Mouse (Mus musculus) kidney, postnatal 36 days (tissue): Measurements from ENCODE around the gene Proser2.
"Not testable (repeated sequence)": the region's sequence is repeated elsewhere in the genome, so short reads cannot be mapped to it uniquely, and the experiment has no call there.

Experiments used
- DNase-seq, 2 experiments: peaks; one replicate each; pipeline ENCODE4 v3.0.0; 2021 to 2022; ENCODE audit warnings: mixed read lengths in 2 of 2

The Proser2 gene

GRCm38 (mm10) chr2:6128136-6128805 is 1.7 kb downstream of the Proser2 start:
- DNase-seq = no peak

- no peak for DNase-seq
These were observed 7.0 kb downstream of the Proser2 start for GRCm38 (mm10) chr2:6123046-6123445.

- DNase-seq = no peak
These were observed 8.9 kb downstream of the Proser2 start for GRCm38 (mm10) chr2:6121091-6121490.

- peak; percentile 68 to 70 for DNase-seq
These were observed 11.8 kb downstream of the Proser2 start for GRCm38 (mm10) chr2:6118246-6118645.

- no peak for DNase-seq
These were observed 16.2 kb downstream of the Proser2 start for GRCm38 (mm10) chr2:6113792-6114191.

- DNase-seq = no peak
These were observed 17.4 kb downstream of the Proser2 start for GRCm38 (mm10) chr2:6112619-6113018.

- no peak for DNase-seq
These were observed 24.6 kb downstream of the Proser2 start for GRCm38 (mm10) chr2:6105437-6105836.

- DNase-seq = no peak
These were observed 29.3 kb downstream of the Proser2 start for GRCm38 (mm10) chr2:6100755-6101154.

- DNase-seq = peak in 1 of 2 experiments; percentile 16
These were observed 29.8 kb downstream of the Proser2 start for GRCm38 (mm10) chr2:6100027-6100749.

GRCm38 (mm10) chr2:6099443-6099842 is 30.6 kb downstream of the Proser2 start:
- DNase-seq = no peak

- peak in 1 of 2 experiments; percentile 11 for DNase-seq
These were observed 31.1 kb downstream of the Proser2 start for GRCm38 (mm10) chr2:6098924-6099323.

GRCm38 (mm10) chr2:6097113-6097716 is 32.8 kb downstream of the Proser2 start:
- DNase-seq = no peak

- not testable (repeated sequence) for DNase-seq
These were observed 40.1 kb downstream of the Proser2 start for GRCm38 (mm10) chr2:6089941-6090340.

- DNase-seq = no peak
These were observed 42.9 kb downstream of the Proser2 start for GRCm38 (mm10) chr2:6087151-6087550.

GRCm38 (mm10) chr2:6085622-6086530 is 44.1 kb downstream of the Proser2 start:
- DNase-seq = no peak

GRCm38 (mm10) chr2:6083696-6084095 is 46.3 kb downstream of the Proser2 start:
- DNase-seq = no peak

GRCm38 (mm10) chr2:6082615-6083014 is 47.4 kb downstream of the Proser2 start:
- DNase-seq = no peak

GRCm38 (mm10) chr2:6081108-6081507 is 48.9 kb downstream of the Proser2 start:
- no peak for DNase-seq

GRCm38 (mm10) chr2:6080037-6080436 is 50.0 kb downstream of the Proser2 start:
- DNase-seq = no peak

- peak in 1 of 2 experiments; percentile 20 for DNase-seq
These were observed 54.5 kb downstream of the Proser2 start for GRCm38 (mm10) chr2:6075530-6075896.

GRCm38 (mm10) chr2:6074891-6075529 is 55.0 kb downstream of the Proser2 start:
- peak; percentile 73 to 74 for DNase-seq

GRCm38 (mm10) chr2:6072685-6073260 is 57.2 kb downstream of the Proser2 start:
- DNase-seq = no peak
